Mouse (Mus musculus) NIH3T3 (cell line): ENCODE results near the gene Ccdc184.

Source experiments
- DNase-seq: peaks from one replicate; pipeline ENCODE4 v3.0.0-alpha.2; 2012; ENCODE audit warnings: low read depth

The Ccdc184 gene

DNA sequence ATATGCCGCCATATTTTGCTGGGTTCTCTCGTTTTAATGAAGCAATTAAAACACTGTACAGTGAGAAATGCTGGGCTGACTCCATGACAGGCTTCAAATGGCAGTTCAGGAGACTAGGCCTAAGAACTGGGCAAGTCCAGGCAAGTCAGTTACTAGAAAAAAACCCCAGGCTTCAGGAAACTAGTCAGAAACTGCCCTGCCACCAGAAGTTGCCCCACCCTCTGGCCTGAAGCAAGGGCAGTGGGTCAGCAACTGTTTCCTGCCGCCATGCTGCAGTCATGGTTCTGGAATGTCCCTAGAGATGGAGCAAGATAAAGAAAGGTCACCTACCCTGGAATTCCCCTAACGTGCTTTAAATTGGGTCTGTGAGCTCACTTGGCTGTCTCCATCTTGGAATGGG lies 11.0 kb upstream of the Ccdc184 start:
- DNase-seq, result peak; percentile 54

DNA sequence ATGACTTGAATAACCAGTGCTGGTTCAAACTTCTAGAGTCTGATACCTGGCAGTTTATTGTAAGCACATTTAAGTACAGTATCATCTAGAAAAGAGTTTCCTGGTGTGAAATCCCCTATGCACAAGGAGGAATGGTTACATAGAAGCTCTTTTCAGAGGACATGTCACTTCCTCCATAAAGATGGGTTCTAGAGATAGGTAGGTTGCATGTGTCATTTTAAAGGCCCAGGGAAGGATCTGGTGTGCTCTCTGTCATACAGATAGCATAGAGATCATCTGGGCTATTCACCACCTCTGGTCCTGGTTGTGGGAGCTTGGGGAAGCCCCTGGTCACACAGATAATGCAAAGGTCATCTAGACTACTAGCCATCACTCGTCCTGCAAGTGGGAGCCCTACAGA lies 9.7 kb upstream of the Ccdc184 start:
- no peak for DNase-seq

DNA sequence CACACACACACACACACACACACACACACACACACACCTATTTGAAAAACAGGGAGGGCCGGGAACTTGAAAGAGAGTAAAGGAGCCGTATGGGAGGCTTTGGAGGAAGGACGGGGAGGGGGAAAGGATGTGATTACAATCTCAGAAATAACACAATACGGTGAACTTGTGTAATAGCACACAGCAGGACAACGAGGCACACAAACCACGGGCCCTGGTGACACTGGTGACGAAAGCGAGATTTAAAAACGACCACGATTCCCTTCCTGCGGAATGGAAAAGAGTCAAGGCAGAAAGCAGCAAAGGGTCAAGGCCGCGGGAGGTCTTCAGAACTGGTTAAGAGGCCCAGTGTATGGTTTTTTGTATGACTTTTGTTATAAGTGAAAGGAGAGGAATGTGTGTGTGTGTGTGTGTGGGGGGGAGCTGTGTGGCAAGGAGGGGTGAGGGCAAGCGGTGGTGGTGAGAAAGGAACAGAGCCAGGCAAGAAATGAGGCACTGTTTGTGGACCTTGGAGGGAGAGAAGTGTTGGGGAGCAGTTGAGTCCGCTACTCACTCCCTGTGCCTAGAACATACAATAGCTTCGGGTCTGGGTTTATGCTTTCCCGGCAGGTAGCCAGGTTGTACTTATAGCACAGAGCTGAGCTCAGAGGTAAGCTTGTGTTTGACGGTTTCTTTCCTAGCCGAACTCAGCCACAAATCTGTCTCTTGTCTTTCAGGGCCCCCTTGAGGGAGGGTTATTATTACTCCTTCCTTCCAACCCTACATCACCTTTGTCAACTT lies 5.7 kb upstream of the Ccdc184 start:
- no peak for DNase-seq

DNA sequence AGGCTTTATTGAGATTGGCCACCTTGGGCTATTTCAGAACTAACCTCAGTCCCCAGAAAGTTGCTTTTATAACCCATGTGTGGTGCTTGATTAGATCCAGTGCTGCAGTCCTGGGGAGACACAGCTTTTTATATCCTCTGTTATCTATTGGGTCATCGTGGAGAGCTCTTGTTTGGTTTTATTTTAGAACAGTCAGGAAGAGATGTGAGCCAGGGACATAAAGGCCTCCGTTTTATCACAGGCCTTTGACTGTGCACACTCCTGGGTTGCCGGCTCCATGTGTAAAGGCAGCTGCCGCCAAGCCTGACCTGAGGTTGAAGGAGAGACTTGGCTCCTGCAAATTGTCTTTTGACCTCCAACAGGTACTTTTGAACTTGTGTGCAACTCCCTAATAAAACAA lies 4.4 kb upstream of the Ccdc184 start:
- no peak for DNase-seq

DNA sequence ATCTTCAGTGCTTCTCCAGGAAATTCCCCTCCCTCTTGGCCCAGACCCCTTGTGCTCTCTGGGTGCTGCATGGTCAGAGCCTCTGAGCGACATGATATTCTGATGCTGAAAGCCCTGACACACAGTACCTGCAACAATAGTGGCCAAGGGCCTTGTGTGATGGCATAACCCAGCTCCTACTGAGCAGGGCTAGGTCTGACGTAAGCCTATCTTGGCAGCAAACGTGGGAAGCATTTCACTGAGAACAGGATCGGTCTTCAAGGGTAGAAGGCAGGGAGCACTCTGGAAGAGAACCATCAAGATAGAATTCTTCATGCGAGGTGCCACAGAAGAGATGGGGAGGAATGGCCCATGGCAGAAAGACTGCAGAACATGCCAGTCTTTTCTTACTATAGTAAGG lies 1.4 kb upstream of the Ccdc184 start, which contains the start of gene Asb8:
Gene Asb8 (minus strand): TSS at position 101 of the 400 bp plus-strand sequence.
- DNase-seq, result no peak

DNA sequence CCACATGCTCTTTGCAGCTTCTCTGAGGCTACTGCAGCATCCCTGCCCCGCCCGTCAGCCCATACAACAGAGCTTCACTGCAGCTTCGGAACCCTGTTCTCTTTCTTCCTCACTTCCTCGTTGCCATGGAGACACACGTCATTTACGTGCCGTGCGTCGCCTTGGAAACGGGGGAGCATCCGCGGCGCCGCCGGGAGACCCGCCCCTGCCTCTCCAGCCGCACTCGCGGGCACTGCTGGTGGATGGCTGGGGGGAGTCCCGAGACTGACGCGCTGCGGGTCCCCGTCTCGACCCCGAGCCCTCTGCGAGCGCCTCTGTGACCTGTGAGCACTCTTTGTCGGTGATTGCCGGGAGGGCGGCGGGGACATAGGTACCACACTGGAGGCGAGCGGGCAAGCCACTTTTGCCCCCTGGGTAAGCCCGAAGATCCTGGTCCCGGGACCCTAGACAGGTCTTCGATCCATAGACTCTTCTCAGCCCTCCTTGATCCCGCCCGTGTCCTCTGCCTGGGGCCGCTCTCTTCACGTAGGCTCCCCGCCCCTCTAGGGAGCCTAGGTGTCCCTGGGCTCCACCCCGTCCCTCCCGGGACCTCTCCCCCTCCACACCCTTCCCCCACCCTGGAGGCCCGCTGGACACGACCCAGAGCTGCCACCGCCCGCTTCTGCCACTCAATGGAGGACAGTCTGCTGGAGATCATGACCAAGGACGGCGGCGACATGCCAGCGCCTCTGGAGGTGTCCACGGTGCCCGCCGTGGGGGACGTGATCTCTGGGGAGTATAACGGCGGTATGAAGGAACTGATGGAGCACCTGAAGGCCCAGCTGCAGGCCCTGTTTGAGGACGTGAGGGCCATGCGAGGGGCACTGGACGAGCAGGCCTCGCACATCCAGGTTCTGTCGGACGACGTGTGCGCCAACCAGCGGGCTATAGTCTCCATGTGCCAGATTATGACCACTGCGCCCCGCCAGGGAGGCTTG lies 975 bp downstream of the Ccdc184 start:
- DNase-seq, result peak; percentile 94

DNA sequence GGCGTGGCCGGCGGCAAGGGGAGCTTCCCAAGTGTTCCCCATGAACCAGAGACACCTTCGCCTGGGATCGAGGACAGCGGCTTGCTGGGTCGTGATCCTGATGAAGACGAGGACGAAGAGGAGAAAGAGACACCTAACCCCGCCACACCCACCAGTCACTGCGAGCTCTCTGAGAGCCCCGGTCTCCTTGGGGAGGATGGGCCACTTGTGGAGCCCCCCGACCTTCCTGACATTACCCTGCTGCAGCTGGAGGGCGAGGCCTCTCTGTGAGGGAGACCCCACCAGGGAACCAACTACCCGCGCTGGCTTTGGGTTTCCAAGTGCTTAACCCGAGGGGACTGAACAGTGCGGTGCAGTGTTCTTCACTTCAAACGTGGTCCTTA lies 1.7 kb downstream of the Ccdc184 start:
- no peak for DNase-seq

DNA sequence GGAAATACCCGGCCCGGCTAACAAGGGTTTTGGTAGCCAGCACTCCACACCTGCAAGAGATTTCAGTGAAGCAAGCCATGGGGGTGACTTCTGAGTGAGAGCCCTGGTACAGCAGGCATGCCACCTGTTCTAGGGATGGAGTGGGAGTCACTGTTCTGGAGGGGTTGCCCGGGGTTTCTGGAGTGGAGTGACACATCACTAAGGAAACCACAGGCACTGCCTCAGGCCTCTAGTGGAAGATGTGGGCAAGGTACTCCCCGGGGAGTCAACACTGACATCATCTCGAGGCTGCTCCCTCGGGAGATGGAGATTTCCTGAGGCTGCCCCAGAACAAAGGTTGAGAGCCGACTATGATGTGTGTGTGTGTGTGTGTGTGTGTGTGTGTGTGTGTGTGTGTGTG lies 3.4 kb downstream of the Ccdc184 start:
- DNase-seq, result peak; percentile 63

DNA sequence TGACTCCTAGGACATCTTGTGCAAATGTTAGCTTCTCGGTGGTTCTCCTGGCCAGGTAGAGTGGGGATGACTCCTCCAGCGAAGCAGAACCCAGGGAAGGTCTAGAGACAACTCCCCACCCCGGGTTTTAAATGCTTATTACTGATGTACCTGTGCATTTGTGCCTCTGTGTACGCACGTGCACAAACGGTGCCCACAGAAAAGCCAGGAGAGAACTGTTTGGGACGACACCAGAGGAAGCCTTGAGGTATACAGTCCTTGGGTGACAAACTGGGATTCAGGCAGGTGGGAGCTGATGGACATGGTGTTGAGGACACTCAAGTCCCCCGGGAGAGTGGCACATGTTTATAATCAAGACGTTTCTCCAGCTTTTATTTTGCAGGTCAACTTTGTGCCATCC lies 4.0 kb downstream of the Ccdc184 start:
- DNase-seq, result no peak

DNA sequence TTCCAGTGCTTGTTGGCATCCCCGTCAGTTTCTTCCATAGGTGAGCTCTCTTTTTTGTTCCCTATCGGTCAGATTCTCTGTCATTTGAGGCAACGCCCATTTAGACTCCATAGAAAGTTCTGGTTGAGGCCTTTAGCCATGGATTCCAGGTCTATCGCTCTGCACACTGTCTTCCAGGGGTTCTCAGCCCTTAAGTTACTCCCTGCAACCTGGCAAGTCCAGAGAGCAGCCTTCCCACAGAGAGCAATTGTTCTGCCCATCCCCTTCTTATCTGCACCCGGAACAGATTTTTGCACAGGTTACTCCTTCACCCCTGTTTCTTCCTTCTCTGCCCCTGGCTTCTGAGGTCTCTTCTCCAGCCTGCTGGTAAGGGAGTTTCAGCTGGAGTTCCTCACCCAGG lies 5.2 kb downstream of the Ccdc184 start:
- DNase-seq, result no peak

DNA sequence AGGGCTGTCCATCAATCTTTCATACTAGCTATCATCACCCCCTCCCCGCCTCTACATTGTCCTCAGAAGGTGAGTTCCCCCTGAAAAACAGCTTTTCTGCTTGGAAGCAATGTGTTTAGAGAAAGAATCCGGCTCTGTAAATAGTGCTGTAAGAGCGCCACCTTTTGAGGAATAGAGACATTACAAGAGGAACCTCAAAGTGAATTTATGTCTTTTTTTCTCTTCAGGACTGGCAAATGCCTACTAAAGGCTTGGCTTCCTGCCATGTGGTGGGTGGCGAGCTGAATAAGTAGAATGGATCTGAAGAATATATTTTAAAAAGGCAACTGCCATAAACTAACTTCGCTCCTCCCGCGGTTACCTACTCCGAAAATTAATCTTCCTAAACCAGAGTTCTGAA lies 6.9 kb downstream of the Ccdc184 start:
- peak; percentile 81 for DNase-seq

DNA sequence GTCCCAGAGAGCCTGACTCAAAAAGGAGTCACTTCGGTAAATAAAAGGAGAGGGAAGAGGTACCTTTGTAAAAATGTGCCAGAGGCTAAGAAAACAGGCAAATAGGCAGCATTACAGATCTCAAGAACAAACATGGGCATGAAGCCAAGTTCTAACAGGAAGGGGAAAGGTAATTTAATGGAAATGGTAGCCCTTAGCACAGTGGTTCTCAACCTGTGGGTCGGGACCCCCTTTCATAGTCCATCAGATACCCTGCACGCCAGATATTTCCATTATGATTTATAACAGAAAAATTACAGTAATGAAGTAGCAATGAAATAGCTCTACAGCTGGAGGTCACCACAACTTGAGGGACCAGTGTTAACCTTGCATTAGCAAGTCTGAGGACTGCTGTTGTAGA lies 10.4 kb downstream of the Ccdc184 start:
- DNase-seq, result no peak

DNA sequence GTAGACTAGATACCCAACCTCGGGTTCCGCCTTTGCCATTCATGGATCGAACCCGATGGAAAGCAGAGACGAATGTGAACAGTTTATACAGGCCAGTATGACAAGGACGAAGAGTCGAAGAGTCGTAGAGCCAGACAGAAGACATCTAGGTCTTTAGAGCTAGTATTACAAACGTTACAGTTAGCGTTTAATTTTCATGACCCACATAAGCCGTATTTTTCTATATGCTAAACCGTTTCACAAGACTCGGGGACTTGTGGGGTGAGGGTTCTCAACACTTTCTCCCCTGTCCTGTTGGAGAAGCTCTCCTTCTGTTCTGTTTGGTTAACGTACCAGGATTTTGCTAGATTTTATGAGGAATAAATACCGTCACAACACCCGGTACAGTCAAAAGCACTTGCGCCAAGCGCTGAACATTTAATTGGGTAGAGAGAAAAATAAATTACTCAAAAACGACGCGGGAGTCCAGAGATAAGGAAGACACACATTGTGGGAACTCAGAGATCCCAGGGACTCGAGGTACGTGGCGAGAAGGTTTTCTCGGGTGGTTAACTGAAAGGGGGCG lies 13.7 kb downstream of the Ccdc184 start:
- DNase-seq, result no peak

DNA sequence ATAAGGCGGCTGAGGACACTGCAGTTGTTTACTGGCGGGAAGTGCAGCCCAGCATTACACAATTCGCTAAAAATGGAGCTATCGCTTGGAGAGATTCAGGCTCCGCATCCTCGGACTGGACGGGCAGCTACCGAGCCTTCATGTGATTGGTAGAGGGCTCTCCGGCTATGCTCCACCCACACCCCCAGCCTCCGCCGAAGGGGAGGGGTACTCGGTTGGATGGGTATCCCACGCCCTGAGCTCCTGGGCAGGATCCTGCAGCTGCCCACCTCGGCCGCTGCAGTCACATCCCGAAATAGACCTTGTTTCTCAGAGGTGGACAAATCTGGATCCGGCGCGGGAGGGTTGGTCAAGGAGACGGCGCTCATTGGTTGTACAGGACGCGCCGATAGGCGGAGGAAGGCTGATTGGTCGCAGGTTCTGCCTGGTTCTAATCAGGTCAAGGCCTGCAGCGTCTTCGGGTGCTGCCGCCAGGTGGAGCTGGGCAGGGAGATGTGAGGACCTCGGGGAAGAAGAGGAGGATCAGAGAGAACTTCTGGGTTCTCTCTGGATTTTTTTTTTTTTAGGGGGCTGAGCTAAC lies 14.3 kb downstream of the Ccdc184 start:
- peak; percentile 93 for DNase-seq

DNA sequence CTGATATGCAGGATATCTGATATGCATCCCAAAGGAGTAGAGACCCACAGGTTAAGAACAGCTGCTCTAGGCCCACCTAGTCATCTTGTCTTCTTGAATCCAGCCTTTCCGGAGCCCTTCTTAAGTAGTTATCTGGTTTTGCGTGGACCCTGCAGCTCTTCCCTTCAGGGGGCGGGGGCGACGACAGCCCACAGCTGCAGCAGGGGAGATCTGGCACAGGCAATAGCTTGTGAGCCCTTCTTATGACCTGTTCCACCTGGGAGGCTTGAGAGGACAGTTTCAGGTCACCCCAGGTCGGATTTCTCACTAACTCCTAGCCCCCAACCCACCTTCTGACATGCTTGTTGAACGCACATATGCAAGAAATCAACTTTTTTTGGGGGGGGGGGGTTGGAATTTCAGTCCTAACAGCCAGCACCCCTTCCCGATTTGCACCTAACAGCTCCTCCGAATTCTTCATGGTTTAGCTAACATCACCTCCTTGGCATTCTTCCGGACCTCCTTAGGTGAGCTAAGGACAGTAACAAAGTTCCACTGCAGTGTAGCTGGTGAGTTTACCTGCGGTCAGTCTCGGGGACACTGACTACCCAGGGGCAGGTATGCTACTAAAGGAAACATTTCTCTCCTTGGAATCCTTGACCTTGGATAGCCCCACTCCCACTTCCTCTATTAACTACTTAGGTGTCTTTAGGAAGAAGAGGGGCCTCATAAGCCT lies 15.1 kb downstream of the Ccdc184 start:
- DNase-seq, result no peak

DNA sequence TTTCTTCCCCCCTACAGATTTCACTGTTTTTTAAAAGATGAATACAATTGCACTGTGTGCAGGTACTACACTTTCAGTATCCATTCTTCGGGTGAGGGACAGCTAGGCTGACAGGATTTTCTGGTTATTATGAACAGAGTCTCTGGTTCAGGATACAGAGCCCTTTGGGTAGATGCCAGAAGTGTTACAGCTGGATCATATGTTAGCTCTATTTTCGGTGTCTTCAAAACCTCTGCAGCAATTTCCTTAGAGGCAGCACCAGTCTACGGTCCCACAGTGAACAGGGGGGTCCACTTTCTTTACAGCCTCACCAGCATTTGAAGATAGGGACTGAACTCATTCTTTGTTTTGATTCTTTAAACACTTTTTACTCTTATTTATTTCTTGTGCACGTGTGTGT lies 17.5 kb downstream of the Ccdc184 start:
- no peak for DNase-seq

DNA sequence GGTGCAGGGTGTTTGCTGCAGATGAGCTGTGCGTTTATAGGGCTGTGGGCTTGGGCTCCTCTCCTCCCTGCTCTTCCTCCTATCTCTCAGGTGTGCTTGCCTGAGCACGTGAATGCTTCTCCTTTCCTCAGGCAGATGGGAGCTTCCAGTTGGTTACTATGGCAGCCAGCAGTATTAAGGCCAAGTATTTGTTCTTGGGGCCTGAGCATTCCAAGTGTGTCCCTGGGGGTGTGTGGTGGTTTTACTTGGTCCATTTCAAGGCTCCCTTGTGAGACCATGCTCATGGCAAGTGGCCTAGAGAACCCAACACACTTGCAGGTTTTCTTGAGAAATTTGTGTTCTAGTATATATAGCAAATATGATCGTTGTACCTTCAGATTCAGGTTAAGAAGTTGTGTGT lies 28.5 kb downstream of the Ccdc184 start, which contains the start of gene Olfr288:
Gene Olfr288 (minus strand): TSS at position 101 of the 400 bp plus-strand sequence.
- no peak for DNase-seq

DNA sequence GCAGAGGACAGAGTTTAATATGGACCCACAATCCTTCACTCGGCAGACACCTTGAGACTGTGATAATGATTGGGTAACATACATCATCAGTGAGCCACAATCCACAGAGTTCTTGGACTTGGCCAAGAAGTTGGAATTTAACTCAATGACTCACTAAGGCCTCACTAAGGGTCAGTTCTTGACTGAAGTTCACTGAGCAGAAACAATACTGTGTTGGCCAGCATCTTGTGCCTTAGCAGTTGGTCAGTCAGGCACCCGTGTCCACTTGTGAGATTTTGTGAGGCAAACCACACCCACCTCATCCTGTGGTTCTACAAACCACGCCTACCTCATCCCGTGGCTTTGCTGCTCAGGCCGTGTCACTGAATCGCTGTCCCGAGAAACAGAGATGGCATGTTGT lies 42.7 kb downstream of the Ccdc184 start:
- peak; percentile 35 for DNase-seq

DNA sequence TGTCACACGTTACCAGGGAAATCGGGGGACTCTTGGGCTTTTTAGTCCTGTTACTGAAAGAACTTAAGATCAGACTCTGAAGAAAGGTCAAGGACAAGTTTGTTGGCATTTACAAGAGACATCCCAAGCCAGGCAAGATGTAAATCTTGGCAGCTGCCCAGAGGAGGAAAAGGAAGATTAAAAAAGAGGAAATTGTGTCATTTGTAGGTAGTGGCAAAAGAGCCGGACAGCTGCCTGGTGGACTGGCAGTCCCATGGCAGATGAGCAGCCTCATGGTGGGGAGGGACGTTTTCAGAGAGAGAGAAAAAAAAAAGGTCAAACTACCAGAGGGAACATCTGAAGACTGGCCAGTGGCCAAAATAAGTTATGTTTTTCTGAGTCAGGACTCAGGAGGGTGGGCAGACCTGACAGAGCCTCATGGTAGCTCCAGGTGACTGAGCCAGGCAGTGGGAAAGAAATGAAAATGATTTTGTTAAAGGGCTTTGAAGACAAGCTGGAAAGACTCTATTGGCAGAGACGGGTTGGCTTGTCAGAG lies 46.4 kb downstream of the Ccdc184 start:
- DNase-seq, result no peak

DNA sequence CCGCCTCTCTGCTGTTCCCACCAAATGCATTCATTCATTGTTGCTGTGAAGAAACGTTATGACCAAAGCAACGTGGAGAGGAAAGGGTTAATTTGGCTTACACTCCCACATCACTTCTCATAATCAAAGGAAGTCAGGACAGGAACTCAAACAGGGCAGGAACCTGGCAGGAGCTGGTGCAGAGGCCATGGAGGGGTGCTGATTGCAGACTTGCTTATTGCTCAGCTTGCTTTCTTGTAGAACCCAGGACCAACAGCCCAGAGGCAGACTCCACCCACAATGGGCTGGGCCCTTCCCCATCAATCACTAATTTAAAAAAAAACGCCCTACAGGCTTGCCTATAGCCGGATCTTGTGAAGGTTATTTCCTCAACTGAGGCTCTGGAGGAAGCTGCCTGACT lies 47.2 kb downstream of the Ccdc184 start:
- DNase-seq, result no peak
